Mouse (Mus musculus) hindbrain, embryonic 12.5 days (tissue): ENCODE measurements around the gene BC049762. TPM values are rescaled to one million over a fixed set of nuclear protein-coding genes. Genes with fewer than 3 reads are reported as not detected.

Experiments used
- ATAC-seq: fragments of 200-750 bp; cut with Nextera tagmentation; 2 replicates; pipeline ENCODE4 v1.8.0; 2017; ENCODE audit warnings: moderate TSS enrichment; ENCODE audit not compliant: low FRiP score
- H3K27ac ChIP-seq: fragments of 300-500 bp; sonication (generic); 2 replicates; pipeline ENCODE4 v1.5.1; 2016; ENCODE audit warnings: mild to moderate bottlenecking
- H3K27me3 ChIP-seq: fragments of 300-500 bp; sonication (generic); 2 replicates; pipeline ENCODE4 v1.6.1; 2016; ENCODE audit warnings: mild to moderate bottlenecking
- H3K36me3 ChIP-seq: fragments of 300-500 bp; sonication (generic); 2 replicates; pipeline ENCODE4 v1.6.1; 2016; ENCODE audit warnings: mild to moderate bottlenecking
- H3K4me1 ChIP-seq: fragments of 300-500 bp; sonication (generic); 2 replicates; pipeline ENCODE4 v1.6.1; 2016
- H3K4me2 ChIP-seq: fragments of 300-500 bp; sonication (generic); replicated peaks from 2 replicates; pipeline ENCODE4 v1.6.1; 2016; ENCODE audit warnings: mild to moderate bottlenecking
- H3K4me3 ChIP-seq: fragments of 300-500 bp; sonication (generic); 2 replicates; pipeline ENCODE4 v1.5.1; 2016; ENCODE audit warnings: mild to moderate bottlenecking
- H3K9ac ChIP-seq: fragments of 300-500 bp; sonication (generic); 2 replicates; pipeline ENCODE4 v1.6.1; 2016; ENCODE audit warnings: mild to moderate bottlenecking, moderate library complexity
- H3K9me3 ChIP-seq: fragments of 300-500 bp; sonication (generic); replicated peaks from 2 replicates; pipeline ENCODE4 v1.6.1; 2016; ENCODE audit warnings: mild to moderate bottlenecking
- WGBS: fragments of 180-500 bp; shearing (Covaris S2); methylation state at CpG from one replicate; pipeline ENCODE4 v1.1.7; 2016; 5-methylcytosine and 5-hydroxymethylcytosine counted together
- polyA plus RNA-seq: library from polyadenylated mRNA; unstranded; fragments of >200 nt; fragmentation: Nextera tagmentation; extraction: Ambion mirVana; gene quantifications from 2 replicates; pipeline ENCODE4 v1.2.1, GENCODE M21; 2016

The BC049762 gene
- polyA plus RNA-seq, 1 experiment from 2014 or later, result 0.25 TPM

DNA sequence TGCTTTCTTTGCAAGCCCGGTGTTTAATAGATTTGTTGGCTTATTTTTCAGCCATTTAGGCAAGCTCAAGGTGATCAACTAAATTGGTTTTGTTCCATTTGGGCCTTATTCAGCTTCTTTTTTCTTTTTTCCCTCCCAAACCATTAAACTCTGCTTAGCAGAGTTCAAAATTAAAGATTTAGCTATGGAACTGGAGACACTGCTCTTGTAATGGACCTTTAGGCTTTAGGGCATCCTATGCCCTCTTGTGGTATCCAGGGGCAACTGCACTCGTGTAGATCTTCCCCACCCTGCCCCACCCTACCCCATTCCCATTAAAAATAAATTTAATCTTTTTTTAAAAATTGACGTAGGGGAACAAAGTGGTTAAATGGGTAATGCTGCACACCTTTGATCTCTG, 2.5 kb upstream of the BC049762 start:
- H3K4me3 ChIP-seq, result no peak overlapping the region
- 59% methylated on average over 3 of the region's 3 CpGs for whole genome bisulfite sequencing
- H3K4me1 ChIP-seq, result peaks cover 26% of the 10 kb centered on the region
- no peak for ATAC-seq
- H3K36me3 ChIP-seq, result peaks cover 14% of the 10 kb centered on the region
- H3K27ac ChIP-seq, result no peak overlapping the region
- H3K4me2 ChIP-seq, result peak overlapping the region; percentile 73
- no peaks in the 10 kb centered on the region for H3K27me3 ChIP-seq
- no peak overlapping the region for H3K9ac ChIP-seq
- H3K9me3 ChIP-seq, result no peaks in the 10 kb centered on the region

DNA sequence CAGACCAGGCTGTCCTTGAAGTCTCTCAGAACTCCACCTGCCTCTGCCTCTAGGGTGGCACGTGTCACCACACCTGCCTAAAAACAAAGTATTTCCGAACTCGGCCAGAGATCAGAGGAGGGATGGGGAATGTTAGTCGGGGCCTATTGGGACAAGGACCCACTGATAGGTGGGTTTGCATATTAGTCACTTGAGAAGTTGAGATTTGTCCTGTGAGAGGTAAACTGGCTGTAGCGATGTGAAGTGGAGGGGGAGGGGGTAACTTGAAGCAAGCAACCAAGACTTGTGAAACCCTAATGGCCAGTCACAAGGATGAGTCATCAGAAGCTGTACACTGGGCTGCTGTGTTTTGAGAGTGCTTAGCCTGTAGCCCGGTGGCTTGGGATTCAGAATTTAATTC, 1.5 kb upstream of the BC049762 start:
- no peak overlapping the region for H3K27ac ChIP-seq
- peaks cover 11% of the 10 kb centered on the region for H3K36me3 ChIP-seq
- no peaks in the 10 kb centered on the region for H3K27me3 ChIP-seq
- no peaks in the 10 kb centered on the region for H3K9me3 ChIP-seq
- peak overlapping the region; percentile 53 for H3K9ac ChIP-seq
- no peak for ATAC-seq
- WGBS, result 33% methylated on average over 6 of the region's 6 CpGs
- H3K4me1 ChIP-seq, result peaks cover 26% of the 10 kb centered on the region
- H3K4me2 ChIP-seq, result peak overlapping the region; percentile 73
- H3K4me3 ChIP-seq, result peak overlapping the region; percentile 94

DNA sequence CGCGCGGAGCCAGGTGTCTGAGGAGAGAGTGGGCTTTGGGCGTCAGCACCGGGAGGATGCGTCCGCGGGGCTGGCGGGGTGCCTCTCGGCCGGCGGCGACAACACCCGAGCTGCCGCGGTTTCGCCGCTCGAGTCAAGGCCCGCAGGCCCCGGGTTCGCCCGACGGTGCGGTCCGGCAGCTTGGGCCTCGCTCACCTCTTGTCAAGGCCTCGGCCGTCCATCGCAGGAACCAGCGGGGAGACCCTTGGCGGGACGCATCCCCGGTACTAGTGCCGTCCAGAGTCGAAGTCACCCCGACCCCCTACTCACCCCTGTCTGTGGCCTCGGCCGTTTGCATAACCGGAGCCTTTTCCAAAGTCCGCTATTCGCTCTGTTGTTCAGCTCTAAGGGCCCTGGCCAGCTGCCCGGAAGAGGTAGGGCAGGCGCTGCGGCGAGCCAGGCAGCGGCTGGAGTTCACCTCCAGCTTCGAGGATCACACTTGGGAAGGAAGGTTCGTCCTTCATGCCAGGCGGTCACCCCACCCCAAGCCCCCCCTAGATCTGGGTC, 513 bp upstream of the BC049762 start:
- peak; percentile 74 for ATAC-seq
- Histone ChIP-seq H3K4me3 (peak overlapping the region; percentile 94), H3K27me3 (no peaks in the 10 kb centered on the region), H3K9me3 (no peaks in the 10 kb centered on the region), H3K27ac (peak overlapping the region; percentile 91), H3K4me2 (peak overlapping the region; percentile 73), H3K9ac (peak overlapping the region; percentile 95), H3K4me1 (peaks cover 26% of the 10 kb centered on the region), H3K36me3 (peaks cover 11% of the 10 kb centered on the region)
- under 1% methylated on average over 50 of the region's 50 CpGs for WGBS

DNA sequence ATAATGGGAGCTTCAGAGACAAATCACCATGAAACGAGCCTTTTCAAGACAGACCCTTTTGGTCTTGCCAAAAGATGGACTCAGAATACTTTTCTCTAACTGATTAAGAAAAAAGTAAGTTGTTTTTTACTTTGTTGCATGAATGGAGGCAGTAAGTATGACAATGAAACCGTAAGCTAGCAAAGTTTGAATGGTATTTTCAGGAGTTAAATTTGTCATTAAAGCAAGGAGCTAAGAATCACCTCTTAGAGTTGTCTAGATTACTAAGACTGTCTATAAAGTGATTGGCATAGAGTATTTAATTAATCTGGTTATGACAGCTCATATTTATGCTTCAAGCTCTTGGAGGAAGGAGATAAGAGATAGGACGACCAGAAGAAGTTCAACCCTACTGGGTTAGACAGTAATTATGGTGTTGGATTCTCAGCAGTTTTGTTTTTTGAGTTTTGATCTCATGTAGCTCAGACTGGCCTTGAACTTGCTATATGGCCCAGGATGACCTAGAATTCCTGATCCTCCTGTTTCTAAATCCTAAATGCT, 1.1 kb downstream of the BC049762 start, which contains the start of gene Clk4:
Clk4 (plus strand) TSS at position 51 of the 540 bp plus-strand sequence.
- 75% methylated on average over 3 of the region's 3 CpGs for WGBS
- Histone ChIP-seq H3K9ac (peak within 1 kb of the TSS; percentile 95), H3K27me3 (no peaks in the 10 kb centered on the region), H3K4me1 (peaks cover 26% of the 10 kb centered on the region), H3K4me2 (peak within 1 kb of the TSS; percentile 73), H3K27ac (peak within 1 kb of the TSS; percentile 91), H3K4me3 (peak within 1 kb of the TSS; percentile 94), H3K36me3 (peaks cover under 1% of the 10 kb centered on the region), H3K9me3 (no peaks in the 10 kb centered on the region)
- ATAC-seq, result no peak

DNA sequence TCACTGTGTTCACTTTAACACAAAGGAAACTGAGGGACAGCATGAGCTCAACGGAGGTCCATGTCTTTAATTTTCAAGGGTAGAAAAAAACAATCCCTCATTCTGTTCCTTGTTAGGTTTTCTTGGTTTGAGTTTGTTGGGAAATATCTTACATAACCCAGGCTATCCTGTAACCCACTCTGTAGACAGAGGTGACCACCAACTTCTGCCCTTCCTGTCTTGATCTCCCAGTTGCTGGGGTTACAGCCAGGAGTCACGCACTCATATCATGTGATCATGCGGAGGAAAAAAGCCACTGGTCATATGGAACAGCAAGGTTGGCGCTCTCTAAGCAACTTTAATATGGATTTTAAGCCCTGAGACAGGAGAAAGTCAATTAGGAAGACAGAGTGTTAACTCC, 5.8 kb downstream of the BC049762 start:
- Histone ChIP-seq H3K36me3 (no peaks in the 10 kb centered on the region), H3K4me1 (no peaks in the 10 kb centered on the region), H3K27me3 (no peaks in the 10 kb centered on the region), H3K4me3 (no peak overlapping the region), H3K4me2 (no peak overlapping the region), H3K9ac (no peak overlapping the region), H3K27ac (no peak overlapping the region), H3K9me3 (no peaks in the 10 kb centered on the region)
- 90% methylated on average over 4 of the region's 4 CpGs for WGBS
- ATAC-seq, result no peak

DNA sequence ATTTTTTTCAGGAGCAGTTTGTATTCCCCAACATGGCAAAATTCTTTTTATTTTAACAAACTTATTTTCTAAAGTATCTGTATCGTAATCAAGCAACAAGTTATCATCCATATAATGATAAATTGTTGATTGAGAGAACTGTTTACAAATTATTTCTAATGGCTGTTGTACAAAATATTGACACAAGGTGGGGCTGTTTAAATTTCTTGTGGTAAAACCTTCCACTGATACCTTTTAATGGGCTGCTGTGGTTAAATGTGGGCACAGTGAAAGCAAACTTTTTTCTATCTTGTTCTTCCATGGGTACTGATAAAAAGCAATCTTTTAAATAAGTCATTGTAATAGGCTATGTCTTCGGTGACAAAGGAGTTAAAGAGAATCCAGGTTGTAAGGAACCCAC, 19.9 kb downstream of the BC049762 start:
- Histone ChIP-seq H3K4me2 (no peak overlapping the region), H3K4me3 (no peak overlapping the region), H3K4me1 (no peaks in the 10 kb centered on the region), H3K36me3 (no peaks in the 10 kb centered on the region), H3K27ac (no peak overlapping the region), H3K27me3 (no peaks in the 10 kb centered on the region), H3K9ac (no peak overlapping the region), H3K9me3 (no peaks in the 10 kb centered on the region)
- no peak for ATAC-seq
- WGBS, result 90% methylated on average over 2 of the region's 2 CpGs

DNA sequence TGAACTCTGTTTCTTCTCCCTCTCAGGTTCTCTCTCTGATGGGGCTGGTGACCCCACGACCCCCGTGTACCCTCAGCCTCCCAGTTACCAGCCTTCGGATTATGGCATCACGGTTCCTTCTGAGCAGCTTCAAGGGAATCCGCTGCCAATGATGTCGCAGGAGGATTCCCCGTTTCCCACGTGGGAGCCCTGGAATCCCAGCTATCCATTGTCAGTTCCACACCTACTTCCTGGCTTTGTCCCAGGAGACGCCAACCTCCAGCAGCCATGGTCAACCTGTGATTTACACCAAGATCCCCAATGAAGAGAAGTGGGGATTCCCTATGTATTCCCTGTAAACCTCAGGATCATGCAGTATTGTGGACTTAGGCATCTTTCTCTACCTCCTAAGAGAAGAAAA, 28.2 kb downstream of the BC049762 start:
- H3K27ac ChIP-seq, result no peak overlapping the region
- H3K9ac ChIP-seq, result no peak overlapping the region

DNA sequence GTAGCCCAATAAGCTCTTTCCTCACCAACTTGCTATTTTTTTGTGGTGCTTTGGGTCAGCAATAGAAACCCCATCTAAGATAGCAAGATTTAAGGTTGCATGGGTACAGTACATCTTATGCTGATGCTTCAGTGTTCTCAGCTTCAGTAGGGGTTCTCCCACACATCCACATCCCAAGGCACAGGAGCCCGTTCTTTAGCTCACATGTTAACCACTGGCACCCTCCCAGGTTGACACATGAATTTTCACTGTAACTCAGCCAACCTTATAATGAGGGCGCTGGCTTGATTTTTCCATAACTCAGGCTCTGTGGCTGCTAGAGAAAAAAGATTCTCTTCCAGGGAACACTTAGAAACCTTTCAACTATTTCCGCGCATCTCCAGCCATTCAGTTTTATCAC, 35.7 kb downstream of the BC049762 start:
- WGBS, result 89% methylated on average over 4 of the region's 4 CpGs
- Histone ChIP-seq H3K36me3 (no peaks in the 10 kb centered on the region), H3K4me2 (no peak overlapping the region), H3K4me1 (no peaks in the 10 kb centered on the region), H3K9ac (no peak overlapping the region), H3K9me3 (no peaks in the 10 kb centered on the region), H3K27me3 (no peaks in the 10 kb centered on the region), H3K27ac (no peak overlapping the region), H3K4me3 (no peak overlapping the region)
- no peak for ATAC-seq

More for the DNA sequence above, 28.2 kb downstream of the BC049762 start:
- H3K4me1 ChIP-seq, result no peaks in the 10 kb centered on the region
- H3K36me3 ChIP-seq, result no peaks in the 10 kb centered on the region
- 84% methylated on average over 9 of the region's 9 CpGs for WGBS
- no peaks in the 10 kb centered on the region for H3K27me3 ChIP-seq
- H3K9me3 ChIP-seq, result no peaks in the 10 kb centered on the region
- H3K4me3 ChIP-seq, result no peak overlapping the region
- no peak overlapping the region for H3K4me2 ChIP-seq
- ATAC-seq, result no peak

DNA sequence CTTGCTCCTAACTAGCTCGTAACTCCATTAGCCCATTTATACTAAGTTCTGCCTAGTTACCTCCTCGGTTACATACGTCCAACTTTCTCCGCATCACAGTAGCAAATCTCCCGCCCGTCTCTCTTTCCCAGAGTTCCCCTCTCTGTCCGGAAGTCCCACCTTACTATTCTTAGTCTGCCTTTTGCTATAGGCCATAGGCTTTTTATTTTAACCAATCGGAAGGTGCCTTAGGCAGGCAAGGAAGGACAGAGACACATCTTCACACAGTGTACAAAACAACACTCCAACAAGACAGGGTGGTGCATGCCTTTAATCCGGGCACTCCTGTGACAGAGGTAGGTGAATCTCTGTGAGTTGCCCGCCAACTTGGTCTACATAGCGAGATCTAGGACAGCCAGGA, 42.5 kb downstream of the BC049762 start, which contains the start of gene Gm12569:
Gm12569 (plus strand) TSS at position 166 of the 400 bp plus-strand sequence.
- H3K27me3 ChIP-seq, result no peaks in the 10 kb centered on the region
- H3K9ac ChIP-seq, result no peak within 1 kb of the TSS
- ATAC-seq, result no peak
- H3K4me2 ChIP-seq, result no peak within 1 kb of the TSS
- H3K27ac ChIP-seq, result no peak within 1 kb of the TSS
- no peaks in the 10 kb centered on the region for H3K9me3 ChIP-seq
- no peaks in the 10 kb centered on the region for H3K4me1 ChIP-seq
- 94% methylated on average over 11 of the region's 11 CpGs for WGBS
- H3K36me3 ChIP-seq, result no peaks in the 10 kb centered on the region
- H3K4me3 ChIP-seq, result no peak within 1 kb of the TSS

DNA sequence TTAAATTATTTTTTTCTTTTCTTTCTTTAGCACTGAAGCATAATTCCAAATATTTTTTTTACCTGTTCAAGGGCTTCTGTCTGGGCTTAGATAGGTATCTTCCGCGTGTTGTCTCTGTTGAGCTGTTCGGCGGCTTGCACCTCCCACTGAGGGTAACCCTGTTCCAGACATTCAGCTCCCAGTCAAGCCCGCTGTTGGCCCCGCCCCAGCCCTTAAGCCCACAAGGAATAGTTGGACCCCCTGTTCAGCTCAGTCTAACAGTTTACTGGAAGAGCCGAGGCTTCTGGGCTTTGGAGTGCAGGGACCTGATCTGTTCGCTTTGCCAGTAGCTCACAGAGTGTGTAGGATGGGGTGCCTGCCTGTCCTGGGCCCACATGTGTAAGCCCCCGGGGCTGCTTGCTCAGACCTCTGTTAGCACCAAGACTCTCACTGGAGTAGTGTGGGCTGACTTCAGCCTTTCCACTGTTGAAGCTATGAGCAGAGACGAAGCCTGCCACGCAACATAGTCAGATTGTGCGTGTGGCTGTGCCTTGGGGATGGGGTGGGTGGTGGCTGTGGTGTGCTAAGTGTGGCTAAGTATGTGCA, 43.4 kb downstream of the BC049762 start:
- WGBS, result 78% methylated on average over 12 of the region's 12 CpGs
- no peaks in the 10 kb centered on the region for H3K9me3 ChIP-seq
- H3K27ac ChIP-seq, result no peak overlapping the region
- H3K9ac ChIP-seq, result no peak overlapping the region
- no peak for ATAC-seq
- no peaks in the 10 kb centered on the region for H3K36me3 ChIP-seq
- no peaks in the 10 kb centered on the region for H3K4me1 ChIP-seq
- no peak overlapping the region for H3K4me3 ChIP-seq
- no peak overlapping the region for H3K4me2 ChIP-seq
- H3K27me3 ChIP-seq, result no peaks in the 10 kb centered on the region

DNA sequence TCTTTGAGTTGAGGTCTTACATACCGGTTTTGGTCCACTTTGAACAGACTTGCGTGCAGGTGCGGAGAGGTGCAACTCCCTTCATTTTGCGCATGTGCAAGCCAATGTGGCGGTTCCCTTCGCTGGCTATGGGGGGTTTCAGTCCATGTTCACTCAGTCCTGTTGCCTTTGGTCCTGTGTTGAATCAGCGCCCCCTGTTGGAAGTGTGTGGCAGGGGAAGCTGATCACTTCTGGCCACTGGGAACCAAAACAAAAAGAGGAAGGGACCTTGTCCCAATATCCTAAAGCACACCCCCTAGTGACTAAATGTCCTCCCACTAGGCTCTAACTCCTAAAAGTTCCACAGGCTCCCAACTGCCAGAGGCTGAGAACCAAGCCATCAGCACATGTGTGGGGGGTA, 48.8 kb downstream of the BC049762 start:
- ATAC-seq, result no peak
- H3K9ac ChIP-seq, result no peak overlapping the region
- no peak overlapping the region for H3K4me3 ChIP-seq
- H3K27me3 ChIP-seq, result no peaks in the 10 kb centered on the region
- WGBS, result 86% methylated on average over 7 of the region's 7 CpGs
- H3K4me2 ChIP-seq, result no peak overlapping the region
- H3K4me1 ChIP-seq, result no peaks in the 10 kb centered on the region
- no peaks in the 10 kb centered on the region for H3K9me3 ChIP-seq
- H3K27ac ChIP-seq, result no peak overlapping the region
- H3K36me3 ChIP-seq, result no peaks in the 10 kb centered on the region

DNA sequence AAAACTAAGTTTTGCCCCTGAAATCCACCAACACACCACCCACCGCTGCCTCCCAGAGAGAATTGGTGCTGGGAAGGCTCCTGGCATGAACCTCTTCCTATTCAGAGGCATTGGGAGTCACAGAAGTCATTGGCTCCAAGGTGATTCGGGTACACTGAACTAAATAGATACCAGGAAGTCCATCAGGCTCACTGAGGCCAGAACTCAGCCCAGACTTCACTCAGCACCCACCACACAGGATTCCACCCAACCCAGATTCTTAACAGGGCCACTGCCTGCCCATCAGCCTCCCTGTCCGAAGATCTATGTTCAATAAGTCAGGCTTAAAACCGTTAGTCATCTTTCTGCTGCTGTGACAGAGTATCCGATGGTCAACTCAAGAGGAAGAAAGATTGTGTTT, 51.4 kb downstream of the BC049762 start:
- Histone ChIP-seq H3K4me2 (no peak overlapping the region), H3K4me3 (no peak overlapping the region), H3K4me1 (no peaks in the 10 kb centered on the region), H3K9ac (no peak overlapping the region), H3K9me3 (no peaks in the 10 kb centered on the region), H3K27me3 (no peaks in the 10 kb centered on the region), H3K36me3 (no peaks in the 10 kb centered on the region), H3K27ac (no peak overlapping the region)
- WGBS, result 89% methylated on average over 5 of the region's 5 CpGs
- ATAC-seq, result no peak

DNA sequence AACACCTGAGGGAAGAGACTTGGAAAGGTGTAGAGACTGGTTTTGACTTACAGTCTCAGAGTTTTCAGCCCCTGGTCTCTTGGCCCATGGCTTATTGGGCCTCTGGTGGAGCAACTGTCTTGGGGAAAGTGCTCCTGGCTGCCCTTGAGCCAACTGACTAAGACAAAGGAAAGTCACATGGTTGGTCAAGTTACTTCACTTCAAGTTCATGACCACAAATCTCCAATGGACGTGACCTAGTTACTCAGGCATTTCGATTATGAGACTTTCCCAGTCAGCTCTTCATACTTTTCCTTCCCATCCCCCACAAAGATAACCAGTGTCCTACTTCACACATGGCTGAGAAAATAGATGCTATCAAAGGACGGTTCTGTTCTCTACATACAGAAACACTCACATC, 55.1 kb downstream of the BC049762 start:
- WGBS, result 86% methylated on average over 3 of the region's 3 CpGs
- H3K27me3 ChIP-seq, result no peaks in the 10 kb centered on the region
- no peak overlapping the region for H3K4me2 ChIP-seq
- H3K4me1 ChIP-seq, result no peaks in the 10 kb centered on the region
- H3K9ac ChIP-seq, result no peak overlapping the region
- H3K27ac ChIP-seq, result no peak overlapping the region
- H3K4me3 ChIP-seq, result no peak overlapping the region
- no peaks in the 10 kb centered on the region for H3K9me3 ChIP-seq
- no peaks in the 10 kb centered on the region for H3K36me3 ChIP-seq
- no peak for ATAC-seq
